Mouse (Mus musculus) limb, embryonic 11.5 days (tissue): ENCODE data around the gene Olfr58. TPM values are rescaled to one million over a fixed set of nuclear protein-coding genes. Genes with fewer than 3 reads are reported as not detected.
"Not testable (repeated sequence)": the region's sequence is repeated elsewhere in the genome, so short reads cannot be mapped to it uniquely, and the experiment has no call there.

Source experiments
- ATAC-seq: fragments of 200-750 bp; cut with Nextera tagmentation; 2 replicates; pipeline ENCODE4 v1.8.0; 2017; ENCODE audit warnings: low read depth; ENCODE audit not compliant: insufficient number of reproducible peaks, low FRiP score, low TSS enrichment
- DNase-seq: peaks from one replicate; pipeline ENCODE4 v3.0.0-alpha.2; 2015; ENCODE audit warnings: low spot score
- H3K27ac ChIP-seq: fragments of 300-500 bp; sonication (generic); replicated peaks from 2 replicates; pipeline ENCODE4 v1.5.1; 2014; ENCODE audit warnings: low read depth, mild to moderate bottlenecking, low read length
- H3K27me3 ChIP-seq: fragments of 300-500 bp; sonication (generic); 2 replicates; pipeline ENCODE4 v1.6.1; 2014; ENCODE audit warnings: mild to moderate bottlenecking, low read length, mixed read lengths; ENCODE audit not compliant: control insufficient read depth, insufficient read depth
- H3K36me3 ChIP-seq: fragments of 300-500 bp; sonication (generic); 2 replicates; pipeline ENCODE4 v1.6.1; 2014; ENCODE audit warnings: mild to moderate bottlenecking, low read length, moderate library complexity, mixed read lengths; ENCODE audit not compliant: control insufficient read depth, insufficient read depth
- H3K4me1 ChIP-seq: fragments of 300-500 bp; sonication (generic); 2 replicates; pipeline ENCODE4 v1.6.1; 2014; ENCODE audit warnings: low read length, mixed read lengths; ENCODE audit not compliant: control insufficient read depth, insufficient read depth
- H3K4me2 ChIP-seq: fragments of 300-500 bp; sonication (generic); 2 replicates; pipeline ENCODE4 v1.6.1; 2014; ENCODE audit warnings: low read depth, mild to moderate bottlenecking, moderate library complexity; ENCODE audit not compliant: severe bottlenecking
- H3K4me3 ChIP-seq: fragments of 300-500 bp; sonication (generic); 2 replicates; pipeline ENCODE4 v1.5.1; 2014; ENCODE audit warnings: low read depth, low read length
- H3K9ac ChIP-seq: fragments of 300-500 bp; sonication (generic); 2 replicates; pipeline ENCODE4 v1.6.1; 2014; ENCODE audit warnings: mild to moderate bottlenecking, low read length
- H3K9me3 ChIP-seq: fragments of 300-500 bp; sonication (generic); 2 replicates; pipeline ENCODE4 v1.6.1; 2016; ENCODE audit warnings: low read length; ENCODE audit not compliant: control insufficient read depth
- WGBS: fragments of 180-500 bp; shearing (Covaris S2); extraction: QIAGEN DNeasy Blood & Tissue Kit; methylation state at CpG from one replicate; pipeline ENCODE4 v1.1.7; 2014; 5-methylcytosine and 5-hydroxymethylcytosine counted together
- polyA plus RNA-seq: library from polyadenylated mRNA; unstranded; fragments of >200 nt; fragmentation: Nextera tagmentation; extraction: Ambion mirVana; gene quantifications from 2 replicates; pipeline ENCODE4 v1.2.1, GENCODE M21; 2014

Olfr58 gene
- not detected in 2 replicates for polyA plus RNA-seq

GRCm38 (mm10) chr9:19779983-19780382 lies at the start of gene Olfr58:
TSS of gene Olfr58 (plus strand) at chr9:19780283.
- Histone ChIP-seq H3K4me1 (no peaks in the 10 kb centered on the region), H3K27ac (no peak within 1 kb of the TSS), H3K4me2 (no peak within 1 kb of the TSS), H3K4me3 (no peak within 1 kb of the TSS), H3K9me3 (no peaks in the 10 kb centered on the region), H3K36me3 (no peaks in the 10 kb centered on the region), H3K27me3 (no peaks in the 10 kb centered on the region), H3K9ac (no peak within 1 kb of the TSS)
- DNase-seq (no peak), ATAC-seq (no peak)

- ATAC-seq: no peak
- 87% methylated on average over 14 of the region's 14 CpGs for WGBS
Observed at GRCm38 (mm10) chr9:19769136-19769535, 10.9 kb upstream of the Olfr58 start.

GRCm38 (mm10) chr9:19769701-19770100 lies 10.4 kb upstream of the Olfr58 start:
- H3K27me3 ChIP-seq: no peaks in the 10 kb centered on the region
- no peak overlapping the region for H3K4me3 ChIP-seq
- no peak overlapping the region for H3K27ac ChIP-seq
- ATAC-seq: no peak
- H3K4me2 ChIP-seq: no peak overlapping the region
- DNase-seq: no peak
- H3K4me1 ChIP-seq: no peaks in the 10 kb centered on the region
- no peaks in the 10 kb centered on the region for H3K36me3 ChIP-seq
- WGBS: 94% methylated on average over 14 of the region's 14 CpGs
- H3K9ac ChIP-seq: no peak overlapping the region
- 0 out of 2 replicates have a peak, but pooled peaks cover 5% of the 10 kb centered on the region for H3K9me3 ChIP-seq

More at GRCm38 (mm10) chr9:19769136-19769535, 10.9 kb upstream of the Olfr58 start:
- no peak overlapping the region for H3K4me3 ChIP-seq
- no peak overlapping the region for H3K27ac ChIP-seq
- H3K36me3 ChIP-seq: no peaks in the 10 kb centered on the region
- H3K27me3 ChIP-seq: no peaks in the 10 kb centered on the region
- H3K4me2 ChIP-seq: no peak overlapping the region
- no peaks in the 10 kb centered on the region for H3K4me1 ChIP-seq
- H3K9me3 ChIP-seq: 0 out of 2 replicates have a peak, but pooled peaks cover 5% of the 10 kb centered on the region
- no peak overlapping the region for H3K9ac ChIP-seq
- DNase-seq: no peak

GRCm38 (mm10) chr9:19803000-19803399 lies 22.9 kb downstream of the Olfr58 start:
- no peak for DNase-seq
- Histone ChIP-seq H3K4me2 (no peak overlapping the region), H3K4me1 (no peaks in the 10 kb centered on the region), H3K27me3 (no peaks in the 10 kb centered on the region), H3K4me3 (no peak overlapping the region), H3K9ac (no peak overlapping the region), H3K27ac (no peak overlapping the region), H3K9me3 (peaks cover 3% of the 10 kb centered on the region; the same call in 1 of the 2 replicates), H3K36me3 (no peaks in the 10 kb centered on the region)
- WGBS: 71% methylated on average over 1 of the region's 1 CpGs
- ATAC-seq: no peak

- not testable (repeated sequence) for H3K9ac ChIP-seq, H3K36me3 ChIP-seq, H3K4me2 ChIP-seq, H3K4me3 ChIP-seq, ATAC-seq, DNase-seq, H3K4me1 ChIP-seq, H3K27ac ChIP-seq, H3K27me3 ChIP-seq, H3K9me3 ChIP-seq
- WGBS: 81% methylated on average over 1 of the region's 1 CpGs
Observed at GRCm38 (mm10) chr9:19804606-19805005, 24.5 kb downstream of the Olfr58 start, which contains the start of gene Olfr859. TSS of gene Olfr859 (plus strand) at chr9:19804906.

Other genes starting within 250 kb of the Olfr58 start
- not detected in 2 replicates for gene Olfr853, start 239.2 kb upstream of the Olfr58 start, polyA plus RNA-seq
- gene Olfr854, start 212.9 kb upstream of the Olfr58 start, polyA plus RNA-seq: not detected in 2 replicates
- gene Olfr855, start 197.7 kb upstream of the Olfr58 start, polyA plus RNA-seq: not detected in 2 replicates
- gene Zfp317, start 158.2 kb upstream of the Olfr58 start, polyA plus RNA-seq: 36.4 and 39.2 TPM in 2 replicates
- not detected in 2 replicates for gene Olfr857, start 70.8 kb upstream of the Olfr58 start, polyA plus RNA-seq
- not detected in 2 replicates for gene Olfr859, start 24.6 kb downstream of the Olfr58 start, polyA plus RNA-seq
- gene Olfr860, start 69.5 kb downstream of the Olfr58 start, polyA plus RNA-seq: not detected in 2 replicates
- gene Olfr862, start 107.7 kb downstream of the Olfr58 start, polyA plus RNA-seq: not detected in 2 replicates
- gene Olfr77, start 136.6 kb downstream of the Olfr58 start, polyA plus RNA-seq: 0.20 TPM in 2 replicates
- not detected in 2 replicates for gene Olfr866, start 247.8 kb downstream of the Olfr58 start, polyA plus RNA-seq